Mouse (Mus musculus) lung, postnatal 10 days (tissue): Measurements from ENCODE around the gene Pld1.
"Not testable (repeated sequence)": the region's sequence is repeated elsewhere in the genome, so short reads cannot be mapped to it uniquely, and the experiment has no call there.

Source experiments
- DNase-seq: peaks from one replicate; pipeline ENCODE4 v3.0.0; 2021

The Pld1 gene

GRCm38 (mm10) chr3:27945397-27945796 is 6.9 kb downstream of the Pld1 start:
- not testable (repeated sequence) for DNase-seq

- DNase-seq, result no peak
Observed at GRCm38 (mm10) chr3:27949175-27949872, 10.8 kb downstream of the Pld1 start.

GRCm38 (mm10) chr3:27949873-27950250 is 11.4 kb downstream of the Pld1 start:
- no peak for DNase-seq

- no peak for DNase-seq
Observed at GRCm38 (mm10) chr3:27950726-27951125, 12.2 kb downstream of the Pld1 start.

GRCm38 (mm10) chr3:27951721-27952120 is 13.2 kb downstream of the Pld1 start:
- DNase-seq, result no peak

- DNase-seq, result no peak
Observed at GRCm38 (mm10) chr3:27956006-27956405, 17.5 kb downstream of the Pld1 start.

- DNase-seq, result no peak
Observed at GRCm38 (mm10) chr3:27959221-27959620, 20.7 kb downstream of the Pld1 start.

GRCm38 (mm10) chr3:27961162-27961561 is 22.7 kb downstream of the Pld1 start:
- no peak for DNase-seq

- peak; percentile 21 for DNase-seq
Observed at GRCm38 (mm10) chr3:27963795-27964201, 25.3 kb downstream of the Pld1 start.

- no peak for DNase-seq
Observed at GRCm38 (mm10) chr3:27968671-27969070, 30.2 kb downstream of the Pld1 start.

GRCm38 (mm10) chr3:27973936-27974335 is 35.4 kb downstream of the Pld1 start:
- DNase-seq, result no peak

- no peak for DNase-seq
Observed at GRCm38 (mm10) chr3:27974981-27975380, 36.5 kb downstream of the Pld1 start.

- DNase-seq, result peak; percentile 19
Observed at GRCm38 (mm10) chr3:27976931-27977544, 38.5 kb downstream of the Pld1 start.

- no peak for DNase-seq
Observed at GRCm38 (mm10) chr3:27978030-27978723, 39.7 kb downstream of the Pld1 start.

GRCm38 (mm10) chr3:27981591-27981990 is 43.1 kb downstream of the Pld1 start:
- DNase-seq, result no peak

- peak; percentile 88 for DNase-seq
Observed at GRCm38 (mm10) chr3:27982436-27983017, 44.0 kb downstream of the Pld1 start.

GRCm38 (mm10) chr3:27983274-27983673 is 44.8 kb downstream of the Pld1 start:
- no peak for DNase-seq

GRCm38 (mm10) chr3:27983935-27984577 is 45.6 kb downstream of the Pld1 start:
- DNase-seq, result peak; percentile 91

GRCm38 (mm10) chr3:27984620-27985019 is 46.1 kb downstream of the Pld1 start:
- no peak for DNase-seq

- DNase-seq, result no peak
Observed at GRCm38 (mm10) chr3:27985344-27985743, 46.8 kb downstream of the Pld1 start.

- peak; percentile 33 for DNase-seq
Observed at GRCm38 (mm10) chr3:27987891-27988536, 49.5 kb downstream of the Pld1 start.

- peak; percentile 34 for DNase-seq
Observed at GRCm38 (mm10) chr3:27991100-27991703, 52.7 kb downstream of the Pld1 start.
